Mouse (Mus musculus) cerebellum, adult 18-20 months (tissue): Measurements from ENCODE around the gene Alpk3.

Source experiments
- DNase-seq, 2 experiments: peaks; one replicate each; pipeline ENCODE4 v3.0.0; 2021

Alpk3 gene

GRCm38 (mm10) chr7:81075299-81075698, 17.9 kb downstream of the Alpk3 start:
- DNase-seq: no peak

- no peak for DNase-seq
These were observed 18.3 kb downstream of the Alpk3 start for GRCm38 (mm10) chr7:81075732-81076131.

GRCm38 (mm10) chr7:81077009-81077408, 19.6 kb downstream of the Alpk3 start:
- no peak for DNase-seq

- DNase-seq: no peak
These were observed 21.3 kb downstream of the Alpk3 start for GRCm38 (mm10) chr7:81078740-81079139.

GRCm38 (mm10) chr7:81093420-81093965, 36.1 kb downstream of the Alpk3 start:
- DNase-seq: no peak

GRCm38 (mm10) chr7:81094104-81094757, 36.8 kb downstream of the Alpk3 start:
- DNase-seq: no peak

GRCm38 (mm10) chr7:81100341-81100740, 42.9 kb downstream of the Alpk3 start:
- DNase-seq: no peak

GRCm38 (mm10) chr7:81102854-81103253, 45.5 kb downstream of the Alpk3 start:
- no peak for DNase-seq

GRCm38 (mm10) chr7:81105525-81105924, 48.1 kb downstream of the Alpk3 start:
- no peak for DNase-seq

- DNase-seq: no peak
These were observed 50.8 kb downstream of the Alpk3 start for GRCm38 (mm10) chr7:81108226-81108625.

- peak; percentile 13 to 20 for DNase-seq
These were observed 52.6 kb downstream of the Alpk3 start for GRCm38 (mm10) chr7:81109717-81110651.

- no peak for DNase-seq
These were observed 53.4 kb downstream of the Alpk3 start for GRCm38 (mm10) chr7:81110791-81111190.

- DNase-seq: no peak
These were observed 54.3 kb downstream of the Alpk3 start for GRCm38 (mm10) chr7:81111729-81112128.

- DNase-seq: no peak
These were observed 55.4 kb downstream of the Alpk3 start for GRCm38 (mm10) chr7:81112686-81113360.

GRCm38 (mm10) chr7:81114555-81114954, 57.2 kb downstream of the Alpk3 start, which contains the start of gene Slc28a1:
Slc28a1 (plus strand) TSS chr7:81114799.
- no peak for DNase-seq

- no peak for DNase-seq
These were observed 63.7 kb downstream of the Alpk3 start for GRCm38 (mm10) chr7:81121099-81121498.

GRCm38 (mm10) chr7:81122808-81123207, 65.4 kb downstream of the Alpk3 start:
- no peak for DNase-seq

- no peak for DNase-seq
These were observed 66.2 kb downstream of the Alpk3 start for GRCm38 (mm10) chr7:81123553-81123952.

GRCm38 (mm10) chr7:81124773-81125172, 67.4 kb downstream of the Alpk3 start:
- DNase-seq: no peak

GRCm38 (mm10) chr7:81125215-81126175, 68.1 kb downstream of the Alpk3 start:
- DNase-seq: no peak

GRCm38 (mm10) chr7:81131864-81132263, 74.5 kb downstream of the Alpk3 start:
- no peak for DNase-seq

GRCm38 (mm10) chr7:81132851-81133279, 75.5 kb downstream of the Alpk3 start:
- no peak for DNase-seq
